7 mouse cellular contexts compared by ENCODE assay signal in genomic region chr5:53212087-53212781, GRCm38 (mm10). TPM values are rescaled to one million over a fixed set of nuclear protein-coding genes. Genes with fewer than 3 reads are reported as not detected.
DNase-seq lines count a peak whose midpoint lies in the region; ATAC-seq lines count a peak whose summit lies in the region.

No protein-coding gene starts in this region.

- peak overlapping the region; percentile 62 for H3K4me3 ChIP-seq in lung, embryonic 15.5 days
- peak overlapping the region; percentile 68 for H3K4me3 ChIP-seq in forebrain, embryonic 11.5 days (ENCODE audit: low read depth, low read length)
- H3K4me3 ChIP-seq in limb, embryonic 11.5 days (ENCODE audit: low read depth, low read length) = peak overlapping the region; percentile 50

- H3K27ac ChIP-seq in lung, embryonic 15.5 days = no peak overlapping the region
- no peak overlapping the region for H3K27ac ChIP-seq in forebrain, embryonic 11.5 days (ENCODE audit: low read depth, low read length)
- no peak overlapping the region for H3K27ac ChIP-seq in limb, embryonic 11.5 days (replicated peaks; ENCODE audit: low read depth, low read length)

- H3K4me1 ChIP-seq in lung, embryonic 15.5 days = peaks cover 10% of the 10 kb centered on the region; the same call in 1 of the 2 replicates
- H3K4me1 ChIP-seq in forebrain, embryonic 11.5 days (replicated peaks; ENCODE audit: control insufficient read depth, insufficient read depth, low read length) = peaks cover 8% of the 10 kb centered on the region
- H3K4me1 ChIP-seq in limb, embryonic 11.5 days (ENCODE audit: control insufficient read depth, insufficient read depth, low read length) = no peaks in the 10 kb centered on the region

- H3K27me3 ChIP-seq in lung, embryonic 15.5 days = peaks cover 54% of the 10 kb centered on the region
- peaks cover 8% of the 10 kb centered on the region; the same call in 1 of the 2 replicates for H3K27me3 ChIP-seq in forebrain, embryonic 11.5 days (ENCODE audit: control insufficient read depth, insufficient read depth, low read length)
- peaks cover 24% of the 10 kb centered on the region for H3K27me3 ChIP-seq in limb, embryonic 11.5 days (ENCODE audit: control insufficient read depth, insufficient read depth, low read length)
- H3K27me3 ChIP-seq in splenic B cell, adult 2 months (ENCODE audit: control insufficient read depth, insufficient read depth, low read length, poor library complexity, severe bottlenecking) = peaks cover 4% of the 10 kb centered on the region

- WGBS in lung, embryonic 15.5 days = 11% methylated on average over 20 of the region's 20 CpGs
- WGBS in forebrain, embryonic 11.5 days = 23% methylated on average over 20 of the region's 20 CpGs
- 21% methylated on average over 20 of the region's 20 CpGs for WGBS in limb, embryonic 11.5 days

- no peak for DNase-seq in lung, postnatal 10 days
- no peak for DNase-seq in forebrain, embryonic 11.5 days (ENCODE audit: low spot score)
- peak; percentile 26 for DNase-seq in limb, embryonic 11.5 days (ENCODE audit: low spot score)
- peak; percentile 8 for DNase-seq in splenic B cell, adult 2 months (ENCODE audit: low read depth, low spot score)
- no peak for DNase-seq in adrenal gland, postnatal 4 days (ENCODE audit: low spot score in 2 of 2)
- no peak for DNase-seq in gastrocnemius, postnatal 25 days

- no peaks in the 10 kb centered on the region for H3K36me3 ChIP-seq in lung, embryonic 15.5 days
- H3K36me3 ChIP-seq in forebrain, embryonic 11.5 days (ENCODE audit: control insufficient read depth, insufficient read depth, low read length) = no peaks in the 10 kb centered on the region
- H3K36me3 ChIP-seq in limb, embryonic 11.5 days (ENCODE audit: control insufficient read depth, insufficient read depth, low read length) = no peaks in the 10 kb centered on the region
- H3K36me3 ChIP-seq in splenic B cell, adult 2 months (ENCODE audit: control insufficient read depth, insufficient read depth, low read length, poor library complexity, severe bottlenecking) = no peaks in the 10 kb centered on the region

- peak overlapping the region; percentile 99 for H3K4me2 ChIP-seq in lung, embryonic 15.5 days
- H3K4me2 ChIP-seq in forebrain, embryonic 11.5 days (ENCODE audit: low read depth, low read length, severe bottlenecking) = peak overlapping the region; percentile 99
- H3K4me2 ChIP-seq in limb, embryonic 11.5 days (ENCODE audit: low read depth, severe bottlenecking) = peak overlapping the region; percentile 95

- peak overlapping the region; percentile 64 for H3K9ac ChIP-seq in lung, embryonic 15.5 days
- peak overlapping the region; percentile 79 for H3K9ac ChIP-seq in forebrain, embryonic 11.5 days (ENCODE audit: low read length)
- no peak overlapping the region for H3K9ac ChIP-seq in limb, embryonic 11.5 days (ENCODE audit: low read length)

- ATAC-seq in lung, embryonic 15.5 days (ENCODE audit: borderline replicate concordance, extremely low read depth, low FRiP score, low TSS enrichment) = no peak
- no peak for ATAC-seq in forebrain, embryonic 11.5 days (replicated peaks; ENCODE audit: low FRiP score)
- ATAC-seq in limb, embryonic 11.5 days (ENCODE audit: insufficient number of reproducible peaks, low FRiP score, low TSS enrichment, low read depth) = no peak

- no peaks in the 10 kb centered on the region for H3K9me3 ChIP-seq in lung, embryonic 15.5 days
- H3K9me3 ChIP-seq in forebrain, embryonic 11.5 days (ENCODE audit: control insufficient read depth, low read length) = no peaks in the 10 kb centered on the region
- no peaks in the 10 kb centered on the region for H3K9me3 ChIP-seq in limb, embryonic 11.5 days (ENCODE audit: control insufficient read depth, low read length)

RNA-seq across cellular contexts. Expression of gene Sel1l3, which starts 1.5 kb away (rescaled TPM):
- polyA plus RNA-seq in lung, embryonic 15.5 days (2015; fragmentation: Nextera tagmentation; extraction: Ambion mirVana) = 5.4 and 6.1 TPM in 2 replicates
- 9.1 and 10.4 TPM in 2 replicates for polyA plus RNA-seq in forebrain, embryonic 11.5 days (2014; fragmentation: Nextera tagmentation; extraction: Ambion mirVana)
- polyA plus RNA-seq in limb, embryonic 11.5 days (2014; fragmentation: Nextera tagmentation; extraction: Ambion mirVana) = 1.2 and 1.5 TPM in 2 replicates
- total RNA-seq in adrenal gland, postnatal 4 days (2021) = 1 to 10 TPM; 7.0 to 8.0 TPM
- 10 to 100 TPM; 71.7 to 90.2 TPM for total RNA-seq in gastrocnemius, postnatal 25 days (2021)

RNA-seq across cellular contexts. Expression of gene Smim20, which starts 54.6 kb away (rescaled TPM):
- 88.2 and 89.1 TPM in 2 replicates for polyA plus RNA-seq in lung, embryonic 15.5 days (2015; fragmentation: Nextera tagmentation; extraction: Ambion mirVana)
- 71.3 and 75.4 TPM in 2 replicates for polyA plus RNA-seq in forebrain, embryonic 11.5 days (2014; fragmentation: Nextera tagmentation; extraction: Ambion mirVana)
- 58.1 and 59.0 TPM in 2 replicates for polyA plus RNA-seq in limb, embryonic 11.5 days (2014; fragmentation: Nextera tagmentation; extraction: Ambion mirVana)
- 10 to 100 TPM; 66.2 to 71.2 TPM for total RNA-seq in adrenal gland, postnatal 4 days (2021)
- 10 to 100 TPM; 60.7 to 61.1 TPM for total RNA-seq in gastrocnemius, postnatal 25 days (2021)

Comparison
In these comparisons a context has a peak if more than half of its experiments do, and no peak if none do; other contexts are left out.
1. DNase-seq: peak in limb, embryonic 11.5 days (single experiment) and splenic B cell, adult 2 months (single experiment); none in lung, postnatal 10 days (single experiment), forebrain, embryonic 11.5 days (single experiment), adrenal gland, postnatal 4 days (0 of 2) and gastrocnemius, postnatal 25 days (single experiment).
2. Peak in every context shown above with its lines, with median percentiles within 50 percentile points of each other: H3K4me2 ChIP-seq and H3K4me3 ChIP-seq.